Mouse (Mus musculus) ES-Bruce4 (cell line): ENCODE data around the gene Mbip. TPM values are rescaled to one million over a fixed set of nuclear protein-coding genes. Genes with fewer than 3 reads are reported as not detected.
A peak's percentile ranks its signal among the peaks of the same experiment; 100 is the strongest.

Source experiments
- H3K27ac ChIP-seq: 2 replicates; pipeline ENCODE4 v1.5.1; 2012; ENCODE audit warnings: low read length, inconsistent platforms; ENCODE audit not compliant: insufficient read depth
- H3K27me3 ChIP-seq: 2 replicates; pipeline ENCODE4 v1.6.1; 2012; ENCODE audit warnings: mild to moderate bottlenecking, low read length, inconsistent platforms; ENCODE audit not compliant: control insufficient read depth, poor library complexity, insufficient read depth, severe bottlenecking
- H3K36me3 ChIP-seq: 2 replicates; pipeline ENCODE4 v1.6.1; 2012; ENCODE audit warnings: inconsistent platforms, mild to moderate bottlenecking, low read length, moderate library complexity; ENCODE audit not compliant: control insufficient read depth, poor library complexity, insufficient read depth, severe bottlenecking
- H3K4me1 ChIP-seq: one replicate; pipeline ENCODE4 v1.8.1; 2011; ENCODE audit warnings: low read length; ENCODE audit not compliant: control insufficient read depth, insufficient read depth
- H3K4me3 ChIP-seq: 2 replicates; pipeline ENCODE4 v1.5.1; 2011; ENCODE audit warnings: low read depth, mild to moderate bottlenecking, low read length
- H3K9ac ChIP-seq: 2 replicates; pipeline ENCODE4 v1.6.1; 2012; ENCODE audit warnings: low read depth, mild to moderate bottlenecking, inconsistent platforms; ENCODE audit not compliant: poor library complexity, severe bottlenecking
- H3K9me3 ChIP-seq: replicated peaks from 2 replicates; pipeline ENCODE4 v1.6.1; 2012; ENCODE audit warnings: mild to moderate bottlenecking, low read length, inconsistent platforms; ENCODE audit not compliant: control insufficient read depth, poor library complexity, insufficient read depth, severe bottlenecking
- CTCF ChIP-seq: IDR thresholded peaks from one replicate; pipeline ENCODE4 v1.8.1; 2011; ENCODE audit warnings: low read depth, low read length
- EP300 ChIP-seq: IDR thresholded peaks from 2 replicates; pipeline ENCODE4 v1.6.1; 2011; ENCODE audit warnings: low read depth, low read length; ENCODE audit not compliant: insufficient read depth
- POLR2A ChIP-seq: IDR thresholded peaks from one replicate; pipeline ENCODE4 v1.8.1; 2011; ENCODE audit warnings: low read length; ENCODE audit not compliant: insufficient read depth
- polyA plus RNA-seq: library from polyadenylated mRNA; stranded (reverse); fragments of >200 nt; gene quantifications from 2 replicates; pipeline ENCODE4 v1.2.4, GENCODE M21; 2011; ENCODE audit warnings: low read depth; ENCODE audit not compliant: missing spikeins, insufficient read depth, insufficient read length

The Mbip gene
- polyA plus RNA-seq, 1 experiment = 36.1 TPM

- Histone ChIP-seq H3K27me3 (no peaks in the 10 kb centered on the region), H3K9ac (no peak overlapping the region), H3K4me3 (no peak overlapping the region), H3K27ac (peak overlapping the region; percentile 37), H3K4me1 (peaks cover 12% of the 10 kb centered on the region), H3K9me3 (no peaks in the 10 kb centered on the region), H3K36me3 (no peaks in the 10 kb centered on the region)
- no peak for TF ChIP-seq CTCF
- TF ChIP-seq EP300 = peak; percentile 81
These were observed 47.5 kb downstream of the Mbip start for GRCm38 (mm10) chr12:56297921-56298830.

DNA sequence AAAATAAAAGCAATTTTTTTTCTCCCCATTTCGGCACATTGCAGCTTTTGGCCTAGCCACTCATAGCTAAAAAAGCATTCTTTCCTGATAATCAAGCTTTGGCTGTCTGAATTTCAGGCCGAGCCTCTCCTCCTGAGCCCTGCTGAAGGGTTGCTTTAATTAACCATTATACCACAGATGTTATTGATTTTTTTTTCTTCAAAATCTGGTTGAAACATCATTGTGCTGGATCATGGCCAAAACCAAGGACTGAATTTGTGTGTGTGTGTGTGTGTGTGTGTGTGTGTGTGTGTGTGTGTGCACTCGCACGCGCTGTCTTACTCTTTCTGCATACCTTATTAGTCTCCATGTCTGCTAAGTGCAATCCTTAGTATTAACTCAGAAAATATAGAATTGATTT lies 48.6 kb downstream of the Mbip start:
- Histone ChIP-seq H3K4me3 (no peak overlapping the region), H3K9ac (peak overlapping the region; percentile 17; the same call in 1 of the 2 replicates), H3K36me3 (no peaks in the 10 kb centered on the region), H3K4me1 (peaks cover 12% of the 10 kb centered on the region), H3K27me3 (no peaks in the 10 kb centered on the region), H3K27ac (peak overlapping the region; percentile 78), H3K9me3 (no peaks in the 10 kb centered on the region)
- no peak for TF ChIP-seq EP300
- TF ChIP-seq CTCF = no peak
- TF ChIP-seq POLR2A = no peak

GRCm38 (mm10) chr12:56296524-56296923 lies 49.2 kb downstream of the Mbip start:
- H3K9me3 ChIP-seq = no peaks in the 10 kb centered on the region
- H3K27ac ChIP-seq = peak overlapping the region; percentile 84
- TF ChIP-seq EP300 (peak; percentile 97), POLR2A (no peak)
- no peaks in the 10 kb centered on the region for H3K36me3 ChIP-seq
- H3K9ac ChIP-seq = no peak overlapping the region
- H3K4me1 ChIP-seq = peaks cover 12% of the 10 kb centered on the region
- H3K27me3 ChIP-seq = no peaks in the 10 kb centered on the region
- H3K4me3 ChIP-seq = no peak overlapping the region

- TF ChIP-seq POLR2A (no peak), CTCF (no peak), EP300 (no peak)
- Histone ChIP-seq H3K4me1 (peaks cover 8% of the 10 kb centered on the region), H3K4me3 (no peak overlapping the region), H3K36me3 (no peaks in the 10 kb centered on the region), H3K9me3 (no peaks in the 10 kb centered on the region), H3K9ac (no peak overlapping the region), H3K27me3 (no peaks in the 10 kb centered on the region), H3K27ac (no peak overlapping the region)
These were observed 50.5 kb downstream of the Mbip start for GRCm38 (mm10) chr12:56295160-56295559.

GRCm38 (mm10) chr12:56288548-56288947 lies 57.1 kb downstream of the Mbip start:
- Histone ChIP-seq H3K9me3 (no peaks in the 10 kb centered on the region), H3K27me3 (no peaks in the 10 kb centered on the region), H3K4me3 (no peak overlapping the region), H3K9ac (no peak overlapping the region), H3K27ac (no peak overlapping the region), H3K36me3 (no peaks in the 10 kb centered on the region), H3K4me1 (no peaks in the 10 kb centered on the region)
- TF ChIP-seq EP300 = no peak
- no peak for TF ChIP-seq POLR2A
- no peak for TF ChIP-seq CTCF

- H3K9me3 ChIP-seq = no peaks in the 10 kb centered on the region
- no peak overlapping the region for H3K27ac ChIP-seq
- H3K9ac ChIP-seq = no peak overlapping the region
- no peaks in the 10 kb centered on the region for H3K4me1 ChIP-seq
- no peaks in the 10 kb centered on the region for H3K27me3 ChIP-seq
- no peaks in the 10 kb centered on the region for H3K36me3 ChIP-seq
- TF ChIP-seq POLR2A (no peak), EP300 (no peak), CTCF (no peak)
- no peak overlapping the region for H3K4me3 ChIP-seq
These were observed 58.9 kb downstream of the Mbip start for GRCm38 (mm10) chr12:56286828-56287227.
